ENCODE assay signal across 12 mouse cellular contexts in genomic region chr1:185482762-185483161, GRCm38 (mm10). TPM values are rescaled to one million over a fixed set of nuclear protein-coding genes. Genes with fewer than 3 reads are reported as not detected.
DNase-seq lines count a peak whose midpoint lies in the region; ATAC-seq and TF ChIP-seq lines count a peak whose summit lies in the region.
"Had no signal": no experiment of that assay in that cellular context is flagged by ENCODE, and none has a peak within 500 bp of the region (broad histone marks: within the 10 kb centered on the region; RNA-seq: fewer than 3 reads in every experiment).

No protein-coding gene starts in this region.

- 93% methylated on average over 2 of the region's 2 CpGs for WGBS in kidney, embryonic 14.5 days
- 87% methylated on average over 2 of the region's 2 CpGs for WGBS in embryonic facial prominence, embryonic 12.5 days
- WGBS in hindbrain, embryonic 11.5 days = 82% methylated on average over 2 of the region's 2 CpGs
- 91% methylated on average over 2 of the region's 2 CpGs for WGBS in limb, embryonic 14.5 days

- H3K9ac ChIP-seq in kidney, embryonic 14.5 days (ENCODE audit: low read depth, low read length) = no peak overlapping the region
- H3K9ac ChIP-seq in embryonic facial prominence, embryonic 12.5 days = no peak overlapping the region
- no peak overlapping the region for H3K9ac ChIP-seq in hindbrain, embryonic 11.5 days (ENCODE audit: low read depth, low read length)
- no peak overlapping the region for H3K9ac ChIP-seq in limb, embryonic 14.5 days (ENCODE audit: low read depth, low read length, severe bottlenecking)
- H3K9ac ChIP-seq: heart, embryonic 13.5 days; liver, embryonic 14.5 days had no signal

- no peak for DNase-seq in kidney, postnatal 10 days
- DNase-seq in hindbrain, embryonic 11.5 days (ENCODE audit: low spot score) = no peak
- no peak for DNase-seq in limb, embryonic 14.5 days (ENCODE audit: low spot score)
- DNase-seq in spleen, adult 12 weeks (ENCODE audit: low spot score) = no peak
- no peak for DNase-seq in thymus, adult 18-20 months
- DNase-seq in adrenal gland, postnatal 14 days = no peak
- DNase-seq: kidney, adult 8-10 months had no signal

- H3K27me3 ChIP-seq in kidney, embryonic 14.5 days (ENCODE audit: control insufficient read depth, insufficient read depth, low read length) = no peaks in the 10 kb centered on the region
- no peaks in the 10 kb centered on the region for H3K27me3 ChIP-seq in embryonic facial prominence, embryonic 12.5 days
- no peaks in the 10 kb centered on the region for H3K27me3 ChIP-seq in hindbrain, embryonic 11.5 days (ENCODE audit: control insufficient read depth, insufficient read depth, low read length)
- no peaks in the 10 kb centered on the region for H3K27me3 ChIP-seq in limb, embryonic 14.5 days (ENCODE audit: control insufficient read depth, insufficient read depth, low read length)
- H3K27me3 ChIP-seq: heart, embryonic 13.5 days had no signal

- H3K4me1 ChIP-seq in kidney, embryonic 14.5 days (ENCODE audit: control insufficient read depth, insufficient read depth, low read length) = 0 out of 2 replicates have a peak, but pooled peaks cover 4% of the 10 kb centered on the region
- H3K4me1 ChIP-seq in embryonic facial prominence, embryonic 12.5 days = peaks cover 10% of the 10 kb centered on the region
- peaks cover 7% of the 10 kb centered on the region; the same call in 1 of the 2 replicates for H3K4me1 ChIP-seq in hindbrain, embryonic 11.5 days (replicated peaks; ENCODE audit: control insufficient read depth, insufficient read depth, low read length)
- peaks cover 13% of the 10 kb centered on the region for H3K4me1 ChIP-seq in limb, embryonic 14.5 days (ENCODE audit: control insufficient read depth, insufficient read depth, low read length)
- H3K4me1 ChIP-seq: heart, embryonic 13.5 days had no signal

- H3K4me3 ChIP-seq in kidney, embryonic 14.5 days (ENCODE audit: low read length) = no peak overlapping the region
- no peak overlapping the region for H3K4me3 ChIP-seq in embryonic facial prominence, embryonic 12.5 days
- no peak overlapping the region for H3K4me3 ChIP-seq in hindbrain, embryonic 11.5 days (ENCODE audit: low read depth, low read length)
- H3K4me3 ChIP-seq in limb, embryonic 14.5 days (replicated peaks; ENCODE audit: low read length) = no peak overlapping the region
- H3K4me3 ChIP-seq: heart, embryonic 13.5 days had no signal

- no peaks in the 10 kb centered on the region for H3K9me3 ChIP-seq in kidney, embryonic 14.5 days (ENCODE audit: control insufficient read depth, low read length)
- H3K9me3 ChIP-seq in embryonic facial prominence, embryonic 12.5 days = no peaks in the 10 kb centered on the region
- H3K9me3 ChIP-seq in hindbrain, embryonic 11.5 days (ENCODE audit: control insufficient read depth, low read length) = no peaks in the 10 kb centered on the region
- no peaks in the 10 kb centered on the region for H3K9me3 ChIP-seq in limb, embryonic 14.5 days (ENCODE audit: control insufficient read depth, low read length)
- H3K9me3 ChIP-seq: heart, embryonic 13.5 days had no signal

- H3K27ac ChIP-seq in kidney, embryonic 14.5 days (ENCODE audit: low read depth, low read length) = no peak overlapping the region
- H3K27ac ChIP-seq in embryonic facial prominence, embryonic 12.5 days = peak overlapping the region; percentile 86
- no peak overlapping the region for H3K27ac ChIP-seq in hindbrain, embryonic 11.5 days (ENCODE audit: low read depth, low read length)
- no peak overlapping the region for H3K27ac ChIP-seq in limb, embryonic 14.5 days (replicated peaks; ENCODE audit: low read depth, low read length)
- H3K27ac ChIP-seq: heart, embryonic 13.5 days; liver, embryonic 14.5 days; macrophage had no signal

- peak; percentile 4; the same call in 1 of the 2 replicates for ATAC-seq in kidney, embryonic 14.5 days (ENCODE audit: low FRiP score, low TSS enrichment)
- ATAC-seq in embryonic facial prominence, embryonic 12.5 days (ENCODE audit: insufficient number of reproducible peaks, insufficient read depth, low FRiP score, low TSS enrichment) = no peak
- peak; percentile 38 for ATAC-seq in hindbrain, embryonic 11.5 days (ENCODE audit: low FRiP score)
- ATAC-seq in limb, embryonic 14.5 days (ENCODE audit: low FRiP score, low read depth) = no peak

- H3K4me2 ChIP-seq in kidney, embryonic 14.5 days (replicated peaks; ENCODE audit: low read depth, low read length) = no peak overlapping the region
- peak overlapping the region; percentile 53 for H3K4me2 ChIP-seq in embryonic facial prominence, embryonic 12.5 days (replicated peaks)
- H3K4me2 ChIP-seq in hindbrain, embryonic 11.5 days (replicated peaks; ENCODE audit: low read depth, low read length) = peak overlapping the region; percentile 11; the same call in 1 of the 2 replicates
- H3K4me2 ChIP-seq in limb, embryonic 14.5 days (replicated peaks; ENCODE audit: low read depth, low read length, severe bottlenecking) = peak overlapping the region; percentile 55

- no peak for TF ChIP-seq POLR2A in limb, embryonic 14.5 days (IDR thresholded peaks at IDR 0.05; ENCODE audit: borderline replicate concordance, extremely low read depth, insufficient read depth, insufficient read length)

- H3K36me3 ChIP-seq in kidney, embryonic 14.5 days (ENCODE audit: control insufficient read depth, insufficient read depth, low read length) = no peaks in the 10 kb centered on the region
- no peaks in the 10 kb centered on the region for H3K36me3 ChIP-seq in embryonic facial prominence, embryonic 12.5 days
- H3K36me3 ChIP-seq in hindbrain, embryonic 11.5 days (ENCODE audit: control insufficient read depth, insufficient read depth, low read length) = no peaks in the 10 kb centered on the region
- H3K36me3 ChIP-seq in limb, embryonic 14.5 days (ENCODE audit: control insufficient read depth, insufficient read depth, low read length) = no peaks in the 10 kb centered on the region
- H3K36me3 ChIP-seq: heart, embryonic 13.5 days had no signal

RNA-seq across cellular contexts. Expression of gene Slc30a10, which starts 28.1 kb away (rescaled TPM):
- polyA plus RNA-seq in kidney, embryonic 14.5 days (2014; fragmentation: Nextera tagmentation; extraction: Ambion mirVana) = 0.16 and 0.22 TPM in 2 replicates
- 0.93 and 1.00 TPM in 2 replicates for polyA plus RNA-seq in embryonic facial prominence, embryonic 12.5 days (2016; fragmentation: Nextera tagmentation; extraction: Ambion mirVana)
- 1.5 TPM in 2 replicates for polyA plus RNA-seq in hindbrain, embryonic 11.5 days (2014; fragmentation: Nextera tagmentation; extraction: Ambion mirVana)
- 0.70 and 0.74 TPM in 2 replicates for polyA plus RNA-seq in limb, embryonic 14.5 days (2012; rRNA removed)
- polyA plus RNA-seq in limb, embryonic 14.5 days (2014; fragmentation: Nextera tagmentation; extraction: Ambion mirVana) = 0.26 and 0.36 TPM in 2 replicates
- total RNA-seq in adrenal gland, postnatal 14 days (2021) = 0.19 and 1.0 TPM in 2 replicates
- polyA plus RNA-seq: macrophage had no signal

Comparison
In these comparisons a context has a peak if more than half of its experiments do, and no peak if none do; other contexts are left out.
1. ATAC-seq: peak in kidney, embryonic 14.5 days (single experiment) and hindbrain, embryonic 11.5 days (single experiment); none in embryonic facial prominence, embryonic 12.5 days (single experiment) and limb, embryonic 14.5 days (single experiment).